Mouse (Mus musculus): ENCODE data around the gene 1110059E24Rik.

GRCm38 (mm10) chr19:21629030-21629429 is 23.7 kb downstream of the 1110059E24Rik start:
- TF ChIP-seq USF1 (IDR thresholded peaks at IDR 0.05; ENCODE audit: low read depth) (no peak), POLR2A (IDR thresholded peaks at IDR 0.05; ENCODE audit: insufficient read length, low read depth) (no peak), MYOD1 (IDR thresholded peaks at IDR 0.05; ENCODE audit: control insufficient read depth in 1 of 3, insufficient read length in 2 of 3, low read depth in 2 of 3) (no peak), POLR2AphosphoS2 (IDR thresholded peaks at IDR 0.05; ENCODE audit: insufficient read length, low read depth) (no peak), E2F4 (IDR thresholded peaks at IDR 0.05; ENCODE audit: insufficient read depth) (no peak), REST (IDR thresholded peaks at IDR 0.05; ENCODE audit: insufficient read depth, insufficient read length) (no peak), TCF12 (IDR thresholded peaks at IDR 0.05; ENCODE audit: insufficient read depth, poor library complexity, severe bottlenecking) (no peak), MYOG (IDR thresholded peaks at IDR 0.05; ENCODE audit: control insufficient read depth in 1 of 3, insufficient read depth in 1 of 3, insufficient read length in 2 of 3, low read depth in 2 of 3) (no peak), MAX (IDR thresholded peaks at IDR 0.05; ENCODE audit: low read depth) (no peak), TCF3 (IDR thresholded peaks at IDR 0.05; ENCODE audit: insufficient read length, low read depth) (no peak)

Data from myocyte (in vitro differentiated cells).